Mouse (Mus musculus): Measurements from ENCODE around the gene Slc3a2.
A peak's percentile ranks its signal among the peaks of the same experiment; 100 is the strongest.
"Not testable (repeated sequence)": the region's sequence is repeated elsewhere in the genome, so short reads cannot be mapped to it uniquely, and the experiment has no call there.

The Slc3a2 gene

GRCm38 (mm10) chr19:8722907-8723573, at the start of gene Slc3a2:
TSS of gene Slc3a2 (minus strand) at chr19:8723369.
- DNase-seq (ENCODE audit: low spot score in 2 of 2): peak; percentile 91 to 95

- peak; percentile 73 to 85 for DNase-seq (ENCODE audit: low spot score in 2 of 2)
Measured at GRCm38 (mm10) chr19:8770567-8771270, 47.5 kb upstream of the Slc3a2 start, which contains the start of gene Tmem223. TSS of gene Tmem223 (plus strand) at chr19:8770996.

- no peak for DNase-seq (ENCODE audit: low spot score in 2 of 2)
Measured at GRCm38 (mm10) chr19:8765562-8765961, 42.4 kb upstream of the Slc3a2 start.

GRCm38 (mm10) chr19:8763276-8763675, 40.1 kb upstream of the Slc3a2 start:
- no peak for DNase-seq (ENCODE audit: low spot score in 2 of 2)

GRCm38 (mm10) chr19:8760757-8761156, 37.6 kb upstream of the Slc3a2 start:
- DNase-seq (ENCODE audit: low spot score in 2 of 2): no peak

GRCm38 (mm10) chr19:8758899-8759298, 35.7 kb upstream of the Slc3a2 start:
- DNase-seq (ENCODE audit: low spot score in 2 of 2): no peak

GRCm38 (mm10) chr19:8757471-8757998, 34.4 kb upstream of the Slc3a2 start:
- no peak for DNase-seq (ENCODE audit: low spot score in 2 of 2)

GRCm38 (mm10) chr19:8756635-8757387, 33.6 kb upstream of the Slc3a2 start, which contains the start of gene Nxf1:
TSS of gene Nxf1 (plus strand) at chr19:8757073.
- peak; percentile 86 to 93 for DNase-seq (ENCODE audit: low spot score in 2 of 2)

- DNase-seq (ENCODE audit: low spot score in 2 of 2): no peak
Measured at GRCm38 (mm10) chr19:8755652-8756051, 32.5 kb upstream of the Slc3a2 start.

- no peak for DNase-seq (ENCODE audit: low spot score in 2 of 2)
Measured at GRCm38 (mm10) chr19:8747368-8747767, 24.2 kb upstream of the Slc3a2 start.

- no peak for DNase-seq (ENCODE audit: low spot score in 2 of 2)
Measured at GRCm38 (mm10) chr19:8745382-8745781, 22.2 kb upstream of the Slc3a2 start.

GRCm38 (mm10) chr19:8742176-8742575, 19.0 kb upstream of the Slc3a2 start:
- DNase-seq (ENCODE audit: low spot score in 2 of 2): no peak

- DNase-seq (ENCODE audit: low spot score in 2 of 2): peak; percentile 92
Measured at GRCm38 (mm10) chr19:8741243-8741869, 18.2 kb upstream of the Slc3a2 start, which contains the start of gene Stx5a. TSS of gene Stx5a (plus strand) at chr19:8741413.

- DNase-seq (ENCODE audit: low spot score in 2 of 2): peak in 1 of 2 experiments; percentile 14
Measured at GRCm38 (mm10) chr19:8740603-8741002, 17.4 kb upstream of the Slc3a2 start, which contains the start of gene 1700092M07Rik. TSS of gene 1700092M07Rik (plus strand) at chr19:8740718.

- DNase-seq (ENCODE audit: low spot score in 2 of 2): no peak
Measured at GRCm38 (mm10) chr19:8739646-8740045, 16.5 kb upstream of the Slc3a2 start.

- no peak for DNase-seq (ENCODE audit: low spot score in 2 of 2)
Measured at GRCm38 (mm10) chr19:8738911-8739310, 15.7 kb upstream of the Slc3a2 start.

GRCm38 (mm10) chr19:8736160-8736467, 12.9 kb upstream of the Slc3a2 start:
- no peak for DNase-seq (ENCODE audit: low spot score in 2 of 2)

- peak; percentile 80 to 87 for DNase-seq (ENCODE audit: low spot score in 2 of 2)
Measured at GRCm38 (mm10) chr19:8735389-8736159, 12.4 kb upstream of the Slc3a2 start, which contains the start of gene Wdr74. TSS of gene Wdr74 (plus strand) at chr19:8735827.

GRCm38 (mm10) chr19:8734334-8734733, 11.2 kb upstream of the Slc3a2 start:
- no peak for DNase-seq (ENCODE audit: low spot score in 2 of 2)

- not testable (repeated sequence) for DNase-seq (ENCODE audit: low spot score in 2 of 2)
Measured at GRCm38 (mm10) chr19:8728335-8729099, 5.3 kb upstream of the Slc3a2 start.
